Mouse (Mus musculus): Measurements from ENCODE around the gene Mapkbp1.
A peak's percentile ranks its signal among the peaks of the same experiment; 100 is the strongest.

Gene Mapkbp1

DNA sequence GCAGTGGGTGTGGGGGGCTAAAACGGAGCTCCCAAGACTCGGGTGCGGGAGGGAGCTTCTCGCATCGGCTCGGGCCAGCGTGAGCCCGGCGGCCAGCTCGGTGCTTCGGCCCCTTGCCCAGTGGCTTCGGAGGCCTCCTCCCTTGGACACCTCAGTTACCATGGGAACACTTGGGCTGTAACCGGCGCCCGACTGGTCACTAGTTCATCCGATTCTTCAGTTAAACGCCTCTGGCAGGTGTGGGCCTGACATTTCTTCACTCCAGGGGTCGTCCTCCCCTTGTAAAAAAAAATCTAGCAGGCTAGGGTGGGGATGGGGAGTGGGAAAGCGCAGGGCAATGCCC lies at the start of gene Mapkbp1:
Gene Mapkbp1 (plus strand): TSS at position 163 of the 343 bp plus-strand sequence.
- DNase-seq, result no peak

DNA sequence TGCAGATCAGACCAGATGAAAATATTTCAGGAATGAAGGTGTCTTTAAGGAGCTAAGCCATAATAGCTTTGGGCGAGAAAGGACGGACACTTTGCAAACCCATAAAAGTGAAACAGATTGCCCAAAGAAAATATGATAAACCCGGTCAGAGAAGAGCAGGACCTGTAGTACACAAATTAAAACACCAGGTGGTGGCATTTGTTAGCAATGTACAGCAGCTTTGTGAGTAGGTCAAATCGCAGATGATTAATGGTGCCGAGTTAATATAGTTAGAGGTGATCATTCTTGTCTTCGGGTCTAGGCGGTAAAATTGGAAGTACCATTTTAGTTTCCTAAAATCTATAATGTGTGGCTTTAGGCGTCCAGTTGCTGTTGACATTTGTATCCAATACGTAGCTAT lies 1.9 kb upstream of the Mapkbp1 start:
- DNase-seq, result peak; percentile 43 to 70

DNA sequence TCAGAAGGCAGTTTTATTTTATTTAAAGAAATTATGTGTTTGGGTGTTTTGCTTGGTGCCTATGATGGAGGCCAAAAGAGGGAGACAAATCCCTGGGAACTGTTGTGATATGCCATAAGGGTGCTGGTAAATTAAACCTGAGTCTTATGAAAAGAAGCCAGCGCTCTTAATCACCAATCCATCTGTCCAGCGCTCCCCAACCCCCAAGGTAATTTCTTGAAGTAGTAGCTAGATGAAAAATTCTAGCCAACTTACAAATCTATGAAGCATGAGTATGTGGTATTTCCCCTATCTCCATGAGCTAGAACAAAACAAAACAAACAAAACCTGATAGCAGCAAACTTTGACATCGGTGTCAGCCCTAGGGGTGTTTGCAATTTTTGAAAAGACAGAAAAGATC lies 1.2 kb upstream of the Mapkbp1 start:
- DNase-seq, result no peak

DNA sequence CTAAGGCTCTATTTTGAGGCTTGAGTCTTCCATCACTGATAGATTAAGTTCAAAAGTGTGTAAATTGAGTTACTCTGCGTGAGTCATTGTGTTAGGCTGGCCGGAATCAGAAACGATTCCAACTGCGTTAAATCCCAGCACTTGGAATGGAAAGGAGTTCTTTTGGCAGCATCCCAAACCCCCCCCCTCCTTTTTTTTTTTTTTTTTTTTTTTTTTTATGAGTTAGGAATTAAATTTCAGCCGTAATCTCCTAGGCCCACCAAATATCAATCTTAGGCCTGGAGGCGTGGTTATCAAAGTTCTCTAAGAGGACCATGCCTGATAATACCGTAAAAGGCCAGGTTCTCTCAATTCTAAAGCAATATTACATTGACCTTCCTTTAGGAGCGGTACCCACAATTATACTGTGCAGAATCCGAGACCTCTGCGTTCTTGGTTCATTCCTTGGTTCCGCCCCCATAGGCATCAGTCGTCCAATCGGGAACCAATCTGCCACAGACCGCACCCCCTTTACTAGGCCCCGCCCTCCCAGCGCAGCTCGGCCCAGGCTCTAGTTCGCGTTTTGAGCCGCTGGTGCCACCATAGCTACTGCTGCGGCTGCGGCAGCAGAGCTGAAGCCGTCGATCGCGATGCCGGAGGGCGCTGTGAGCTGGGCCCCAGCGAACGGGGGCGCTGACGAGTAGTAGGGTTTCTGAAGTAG lies 512 bp upstream of the Mapkbp1 start:
- peak; percentile 98 to 99 for DNase-seq

DNA sequence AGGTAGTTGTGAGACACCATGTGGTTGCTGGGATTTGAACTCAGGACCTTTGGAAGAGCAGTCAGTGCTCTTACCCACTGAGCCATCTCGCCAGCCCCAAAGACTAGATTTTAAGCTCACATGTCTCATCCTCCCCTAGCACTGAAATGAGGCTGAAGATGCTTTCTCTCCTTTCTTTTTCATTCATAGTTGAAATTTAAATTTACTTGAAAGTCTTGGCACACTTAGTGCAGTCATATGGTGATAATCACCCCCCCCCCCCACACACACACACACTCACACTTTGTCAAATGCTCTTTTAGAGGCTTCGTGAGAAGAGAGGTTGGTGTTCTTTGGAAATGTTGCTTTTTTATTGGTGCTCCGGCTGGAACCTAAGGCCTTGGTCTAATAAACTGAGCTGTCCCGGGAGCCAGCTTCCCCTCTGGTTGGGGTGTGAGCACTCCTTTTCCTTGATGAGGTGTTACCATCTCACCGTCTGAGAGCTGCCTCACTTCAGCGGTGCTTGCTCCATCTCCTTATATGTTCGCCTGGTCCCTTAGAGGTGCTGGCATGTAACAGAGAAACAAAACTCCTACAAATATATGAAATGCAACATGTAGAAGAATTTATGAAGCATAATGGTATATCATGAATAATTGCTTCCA lies 8.0 kb downstream of the Mapkbp1 start:
- no peak for DNase-seq

DNA sequence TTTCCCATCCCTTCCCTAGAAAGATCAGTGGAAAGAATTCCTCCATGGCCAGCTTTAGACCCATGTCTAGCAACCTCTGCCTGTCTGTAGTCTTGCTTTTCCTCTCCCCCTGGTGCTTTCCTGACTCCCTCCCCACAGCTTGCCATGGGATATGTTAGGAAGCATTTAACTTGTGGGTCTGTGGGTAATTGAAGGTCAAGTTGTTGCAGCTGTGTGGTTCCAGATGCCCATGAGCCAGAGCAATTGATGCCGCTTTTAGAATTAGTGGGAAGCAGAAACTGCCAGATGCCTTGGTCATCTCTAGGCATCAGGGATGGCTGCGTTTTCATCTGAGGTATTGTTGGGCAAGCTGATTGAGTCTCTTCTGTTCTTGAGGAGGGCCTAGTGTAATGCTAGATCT lies 9.1 kb downstream of the Mapkbp1 start:
- no peak for DNase-seq

DNA sequence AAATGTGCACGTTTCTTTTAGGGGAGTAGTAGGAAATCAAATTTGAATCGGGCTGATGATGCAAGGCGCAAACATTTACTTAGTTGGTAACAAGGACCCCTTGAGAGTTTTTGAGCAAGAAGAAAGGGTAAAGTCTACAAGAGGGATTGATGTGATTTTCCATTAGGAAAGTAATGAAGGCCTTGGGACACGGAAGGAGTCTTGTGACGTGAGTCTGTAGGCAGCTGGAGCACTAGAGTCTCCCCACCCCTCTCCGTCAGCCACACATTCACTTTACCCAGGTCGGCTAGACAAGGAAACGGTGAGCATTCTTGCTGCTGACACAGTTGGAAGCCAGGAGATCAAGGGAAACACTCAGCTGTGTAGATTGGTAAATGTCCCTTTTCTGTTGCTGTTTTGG lies 13.4 kb downstream of the Mapkbp1 start:
- no peak for DNase-seq

DNA sequence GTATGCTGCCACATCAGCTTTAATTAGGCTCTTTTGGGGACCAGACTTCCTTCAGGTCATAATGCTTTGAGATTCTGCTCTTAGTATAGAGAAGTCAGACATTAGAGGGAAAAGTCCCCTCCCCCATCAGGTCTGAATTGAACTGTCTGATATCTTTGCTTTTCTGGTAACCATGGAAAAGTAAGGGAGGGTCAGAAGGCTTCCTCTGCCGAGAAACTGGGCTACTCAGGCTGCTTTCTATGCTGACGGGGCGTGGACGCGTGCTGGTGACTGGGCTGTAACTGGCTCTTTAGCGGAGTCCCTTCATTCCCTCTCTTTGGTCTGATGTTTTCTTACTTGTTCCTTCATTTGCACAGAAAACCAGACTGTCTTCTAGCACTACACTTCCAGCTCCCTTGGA lies 13.9 kb downstream of the Mapkbp1 start:
- no peak for DNase-seq

DNA sequence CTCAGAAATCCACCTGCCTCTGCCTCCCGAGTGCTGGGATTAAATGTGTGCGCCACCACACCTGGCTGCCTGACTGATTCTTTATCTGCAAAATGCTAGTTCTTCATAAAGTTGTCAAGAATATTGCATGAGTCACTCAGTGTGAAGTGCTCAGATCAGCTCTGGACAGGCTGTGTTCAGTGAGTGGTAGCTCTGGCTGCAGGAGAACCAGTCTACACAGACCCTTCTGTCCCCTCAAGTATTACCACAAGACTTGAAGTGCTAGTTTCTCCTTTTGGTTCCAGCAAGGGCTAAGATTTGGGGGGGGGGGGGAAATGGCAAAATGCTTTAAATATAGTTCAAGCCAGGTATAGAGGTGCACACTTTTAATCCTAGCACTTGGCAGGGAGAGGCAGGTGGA lies 14.9 kb downstream of the Mapkbp1 start:
- DNase-seq, result no peak

DNA sequence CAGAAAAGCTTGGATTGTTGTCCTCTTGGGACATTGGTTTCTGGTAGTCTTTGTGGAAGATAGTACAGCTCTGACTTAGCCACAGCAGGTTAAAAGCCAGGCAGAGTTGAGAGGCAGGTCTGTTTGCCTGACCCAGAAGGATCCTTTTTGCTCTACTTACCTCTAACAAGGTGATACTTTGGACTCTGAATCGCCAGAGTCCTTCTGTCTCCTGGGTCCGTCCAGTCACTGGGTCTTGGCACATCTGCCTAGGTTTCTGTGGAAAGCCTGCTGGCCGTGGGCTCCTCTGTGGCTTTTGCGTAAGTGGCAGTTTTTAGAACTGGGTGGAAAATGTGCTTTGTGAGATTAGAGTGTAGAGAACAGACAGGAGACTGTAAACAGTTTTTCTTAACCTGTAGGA lies 16.5 kb downstream of the Mapkbp1 start:
- no peak for DNase-seq

DNA sequence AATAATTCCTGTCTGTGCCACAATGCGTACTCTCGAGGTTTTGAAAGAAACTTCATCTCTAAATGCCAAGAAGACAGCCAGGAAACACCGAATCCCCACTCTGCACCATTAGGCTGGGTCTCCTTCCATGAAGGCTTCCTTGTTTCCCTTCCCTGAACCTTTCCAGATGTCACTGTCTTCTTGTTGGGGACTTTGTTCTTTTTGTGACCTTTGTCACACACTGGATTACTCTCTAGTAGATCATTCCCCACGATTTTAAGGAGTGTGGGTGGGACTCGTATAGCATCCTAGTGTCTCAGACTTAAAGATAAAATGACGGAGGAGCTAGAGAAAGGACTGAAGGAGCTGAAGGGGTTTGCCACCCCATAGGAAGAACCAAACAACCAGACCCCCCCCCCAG lies 18.4 kb downstream of the Mapkbp1 start:
- DNase-seq, result no peak

DNA sequence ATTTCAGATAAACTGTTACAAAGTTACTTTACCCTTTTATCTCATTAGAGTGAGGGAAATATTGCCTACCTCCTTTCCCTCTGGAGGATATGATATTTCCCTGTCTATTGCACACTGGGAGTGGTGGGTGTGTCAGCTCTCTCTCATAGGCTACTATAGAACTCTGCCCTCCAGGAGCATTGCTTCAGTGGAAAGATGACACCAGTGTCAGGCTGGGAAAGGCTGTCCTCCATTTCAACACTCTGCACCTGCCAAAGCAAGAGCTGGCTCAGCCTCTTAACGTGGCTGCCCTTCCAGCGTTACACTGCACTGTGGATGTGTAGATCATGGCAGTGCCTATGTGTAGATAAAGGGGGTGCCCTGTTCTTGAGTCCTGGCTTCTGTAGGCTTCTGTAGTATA lies 19.9 kb downstream of the Mapkbp1 start:
- no peak for DNase-seq

DNA sequence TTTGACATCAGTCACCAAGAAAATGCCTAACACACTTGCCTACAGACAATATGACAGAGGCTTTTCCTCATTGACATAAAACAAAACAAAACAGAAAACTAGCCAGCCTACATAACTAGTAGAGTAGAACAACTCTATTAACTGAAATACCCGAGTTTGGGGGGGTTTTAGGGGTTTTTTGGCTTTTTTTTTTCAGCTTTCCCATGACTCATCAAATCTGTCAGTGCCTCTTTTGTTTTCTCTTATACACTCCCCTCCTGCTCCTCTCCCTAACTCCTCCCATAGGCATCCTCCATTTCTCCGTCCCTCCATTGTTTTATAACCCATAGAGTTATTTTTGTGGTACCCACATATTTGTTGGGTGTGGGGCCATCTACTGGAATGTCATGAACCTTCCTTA lies 21.0 kb downstream of the Mapkbp1 start:
- DNase-seq, result no peak

DNA sequence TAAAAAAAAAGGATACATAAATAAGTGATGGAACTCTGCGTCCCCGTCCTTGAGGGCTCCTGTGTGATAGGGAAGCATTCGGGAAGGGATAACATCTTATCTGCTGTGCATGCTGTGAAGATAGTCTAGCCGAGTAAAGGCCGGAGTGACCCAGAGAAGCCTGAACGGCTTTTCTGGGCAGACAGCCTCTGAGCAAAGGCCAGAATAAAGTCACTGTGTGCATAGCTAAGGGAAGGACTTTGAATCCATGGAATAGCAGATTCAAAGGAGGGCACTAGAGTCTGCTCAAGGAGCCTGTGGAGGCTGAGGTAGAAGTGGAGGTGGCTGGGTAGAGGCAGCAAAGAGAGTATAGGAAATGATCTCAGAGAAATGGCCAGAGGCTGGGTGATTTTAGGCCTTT lies 22.3 kb downstream of the Mapkbp1 start:
- no peak for DNase-seq

DNA sequence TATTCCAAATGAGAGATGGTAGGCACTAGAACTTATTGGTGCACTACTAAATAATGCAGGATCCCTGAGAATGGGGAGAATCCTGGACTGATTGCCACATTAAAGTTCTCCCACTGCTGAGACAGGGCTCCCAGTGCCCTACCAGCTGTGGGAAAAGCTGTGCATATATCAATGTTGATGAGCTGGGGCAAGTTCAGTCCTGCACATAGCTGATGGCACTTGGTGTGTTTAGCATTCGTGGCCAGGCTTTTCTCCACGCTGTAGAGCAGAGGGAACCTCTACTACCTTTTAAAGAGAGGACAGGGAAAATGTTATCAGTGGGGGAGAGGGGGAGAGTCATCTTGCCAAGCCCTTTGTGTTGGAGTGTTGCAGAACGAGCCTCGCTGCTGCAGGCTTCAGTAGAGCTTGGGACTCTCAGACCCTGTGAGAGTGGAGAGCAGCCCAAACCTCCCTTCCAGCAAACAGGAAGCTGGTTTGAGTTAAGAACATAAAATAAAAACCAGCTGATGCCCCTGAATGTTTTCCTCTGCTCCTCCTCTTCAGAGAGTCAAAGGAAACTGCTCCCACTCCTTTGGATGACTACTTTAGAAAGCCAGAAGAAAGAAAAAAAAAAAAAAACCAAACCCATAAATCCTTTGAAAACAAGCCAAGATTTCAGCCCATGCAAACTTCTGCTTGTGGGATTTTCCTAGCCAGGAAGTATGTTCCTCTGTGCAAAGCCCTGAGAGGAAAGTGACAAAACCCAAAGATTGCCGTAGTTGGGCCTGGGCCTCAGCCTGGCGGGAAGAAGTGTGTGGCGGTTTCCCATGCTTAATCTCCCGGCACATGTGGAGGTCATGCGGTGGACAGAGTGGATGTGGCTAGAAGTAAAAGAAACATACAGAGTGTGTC lies 23.1 kb downstream of the Mapkbp1 start:
- no peak for DNase-seq

DNA sequence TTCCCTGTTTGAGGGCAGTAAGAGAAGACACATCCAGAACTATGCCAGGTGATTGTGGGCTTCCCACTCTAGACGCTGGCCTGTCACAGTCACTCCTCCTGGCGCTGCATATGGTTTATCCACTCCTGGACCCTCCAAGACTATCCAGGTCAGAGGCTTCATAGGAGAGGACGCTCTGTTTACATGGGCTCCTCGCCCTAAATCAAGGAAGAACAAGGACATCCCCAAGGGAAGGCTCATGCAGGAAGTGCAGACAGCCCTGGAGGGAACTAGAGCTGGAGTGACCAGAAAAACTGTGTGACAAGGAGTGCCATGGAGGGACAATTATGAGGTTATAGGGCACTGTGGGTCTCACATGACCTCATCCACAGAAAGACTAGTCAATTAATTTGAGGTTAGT lies 24.9 kb downstream of the Mapkbp1 start:
- no peak for DNase-seq

DNA sequence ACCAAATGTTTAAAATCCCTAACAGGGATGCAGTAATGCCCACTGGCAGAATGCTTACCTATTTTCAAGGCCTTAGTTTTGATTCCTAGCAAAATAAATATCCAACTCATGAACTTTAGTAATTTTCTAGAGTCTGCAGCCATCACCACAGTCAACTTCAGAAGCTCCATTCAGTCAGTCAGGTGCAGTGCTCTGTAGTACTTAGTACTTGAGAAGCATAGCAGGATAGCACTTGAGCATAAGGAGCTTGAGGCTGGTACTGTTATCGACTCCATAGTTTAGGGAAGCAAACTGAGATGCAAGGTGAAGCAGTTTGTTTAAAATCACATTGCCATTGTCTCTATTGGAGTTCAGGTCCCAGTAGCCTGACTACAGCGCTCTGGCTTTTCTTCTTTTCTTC lies 27.2 kb downstream of the Mapkbp1 start:
- no peak for DNase-seq

DNA sequence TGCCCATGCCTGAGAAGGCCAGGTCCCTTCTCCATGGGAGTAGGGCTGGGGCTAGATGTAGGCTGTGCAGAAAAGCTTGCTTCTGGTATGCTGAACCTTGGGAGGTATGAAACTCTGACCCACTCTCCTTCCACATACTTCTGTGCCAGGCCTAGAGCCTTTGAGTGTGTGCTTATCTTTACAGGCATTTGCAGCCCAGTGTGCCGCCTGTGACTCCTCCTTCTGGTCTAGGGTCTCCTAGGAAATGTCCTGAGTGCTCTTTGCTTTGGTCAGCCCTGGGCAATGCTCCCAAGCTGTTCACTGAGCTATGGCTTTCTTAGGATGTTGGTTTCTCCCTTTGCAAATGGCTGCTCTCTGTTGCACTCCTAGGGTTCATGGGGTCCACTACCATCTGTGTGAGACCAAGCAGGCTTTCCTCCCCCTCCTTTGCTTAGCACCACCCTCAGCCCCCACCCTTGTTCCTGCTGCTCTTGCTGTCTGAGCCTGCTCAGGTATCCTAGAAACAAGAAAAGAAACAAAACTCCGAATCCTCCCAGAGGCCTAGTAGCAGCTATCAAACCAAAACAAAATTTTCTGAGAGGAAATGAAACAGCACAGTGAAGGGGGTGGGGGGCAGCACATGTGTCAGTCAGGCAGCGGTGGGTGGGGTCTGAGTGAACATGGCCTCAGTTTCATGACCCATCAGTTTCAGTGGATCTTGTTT lies 28.5 kb downstream of the Mapkbp1 start:
- DNase-seq, result no peak

DNA sequence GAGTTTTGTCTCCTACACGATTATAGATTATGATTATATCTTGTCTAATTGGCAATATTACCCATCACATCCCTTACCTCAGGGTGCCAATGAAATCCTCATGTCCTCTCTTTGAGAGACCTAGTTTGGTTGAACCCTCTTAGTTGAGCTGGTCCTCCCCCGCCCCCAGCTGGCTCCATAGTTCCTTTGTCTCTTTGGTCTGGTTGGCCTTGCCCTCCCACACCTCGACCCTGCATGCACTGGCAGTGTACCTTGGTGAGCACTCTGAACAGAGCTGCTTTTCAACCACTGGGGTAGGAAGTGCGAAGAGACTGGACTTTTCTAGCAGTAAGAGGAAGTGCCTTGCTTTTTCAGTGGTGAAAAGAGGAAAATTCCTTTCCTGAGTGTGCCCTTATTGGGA lies 29.5 kb downstream of the Mapkbp1 start:
- no peak for DNase-seq

DNA sequence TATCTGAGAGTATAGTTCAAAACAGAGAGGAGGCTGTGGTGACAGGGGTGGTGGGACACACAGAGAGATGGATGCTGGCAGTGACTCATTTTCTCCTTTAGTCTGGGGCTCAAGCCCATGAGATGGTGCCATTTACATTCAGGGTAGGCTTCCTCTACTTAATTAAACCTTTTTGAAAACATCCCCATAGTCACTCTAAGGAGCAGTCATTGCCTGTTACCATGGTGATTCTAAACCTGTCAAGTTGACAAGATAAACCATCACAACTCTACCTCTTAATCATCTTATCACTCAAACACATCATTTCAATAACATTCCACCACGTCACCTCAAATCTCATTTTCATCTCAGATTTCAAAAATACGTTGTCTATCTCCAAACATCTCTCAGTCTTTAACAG lies 31.5 kb downstream of the Mapkbp1 start:
- no peak for DNase-seq

DNA sequence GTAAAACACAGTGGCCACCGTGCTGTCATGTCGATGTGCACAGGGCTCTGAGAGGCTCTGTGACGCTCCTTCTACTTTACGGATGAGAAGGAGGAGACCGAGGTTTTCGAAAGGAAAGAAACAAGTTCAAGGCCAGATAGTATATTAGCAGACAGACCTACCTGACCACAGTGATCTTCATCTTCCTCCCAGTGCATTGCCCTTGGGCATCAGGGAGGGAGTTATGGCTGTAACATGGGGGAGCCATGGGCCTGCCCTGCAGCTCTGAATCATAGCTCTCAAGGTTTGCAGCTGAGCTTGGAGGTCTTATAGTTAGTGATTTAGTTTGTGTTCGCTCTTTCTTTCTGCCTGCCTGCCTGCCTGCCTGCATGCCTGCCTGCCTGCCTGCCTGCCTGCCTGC lies 34.2 kb downstream of the Mapkbp1 start:
- no peak for DNase-seq

DNA sequence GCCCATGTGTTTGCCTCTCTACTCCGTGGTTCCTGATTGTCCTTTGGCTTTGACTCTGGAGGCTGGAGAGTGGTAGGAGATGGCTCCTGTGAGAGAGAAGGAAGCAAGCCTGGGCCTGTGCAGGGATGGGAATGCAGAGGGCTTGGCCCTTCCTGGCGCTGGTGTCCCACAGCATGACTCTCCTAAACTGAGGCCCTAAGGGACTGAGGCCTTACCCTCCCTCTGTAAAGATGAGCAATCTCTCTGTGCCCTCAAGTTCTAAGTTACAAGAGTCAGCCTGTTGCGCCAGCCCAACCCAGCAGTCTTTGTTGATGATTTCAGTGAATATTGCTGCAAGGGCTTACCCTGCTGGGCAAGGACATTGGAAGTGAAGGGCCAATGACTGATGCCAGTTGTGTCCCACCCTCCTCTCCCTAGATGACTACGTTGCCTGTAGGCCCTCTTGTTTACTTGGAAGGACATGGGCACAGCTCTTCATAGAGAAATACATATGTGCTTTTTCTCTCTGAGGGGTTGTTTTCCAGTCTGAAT lies 35.2 kb downstream of the Mapkbp1 start:
- no peak for DNase-seq

DNA sequence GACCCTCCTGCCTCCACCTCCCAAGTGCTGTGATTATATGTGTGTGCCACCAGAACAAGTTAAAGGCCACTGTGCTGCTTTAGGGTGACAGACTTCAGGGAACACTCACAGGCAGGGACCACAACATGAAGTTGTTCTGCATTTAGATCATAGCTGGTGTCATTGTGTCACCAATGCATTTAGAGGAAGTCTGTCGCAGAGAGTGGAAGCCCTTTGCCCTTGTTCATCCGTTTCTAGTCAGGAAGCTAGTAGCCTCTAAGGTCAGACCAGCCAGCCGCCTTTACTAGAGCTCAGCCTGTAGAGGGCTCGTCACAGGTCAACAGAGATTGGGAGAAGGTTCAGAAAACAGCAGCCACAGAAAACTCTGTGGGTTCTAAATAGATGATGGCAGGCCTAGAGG lies 36.2 kb downstream of the Mapkbp1 start:
- DNase-seq, result no peak

Measured in cerebellum, postnatal 25 days (tissue).